Mouse (Mus musculus): ENCODE results near the gene Slc12a7. TPM values are rescaled to one million over a fixed set of nuclear protein-coding genes. Genes with fewer than 3 reads are reported as not detected.

Slc12a7 gene
- polyA plus RNA-seq, 1 experiment = 0.20 TPM

DNA sequence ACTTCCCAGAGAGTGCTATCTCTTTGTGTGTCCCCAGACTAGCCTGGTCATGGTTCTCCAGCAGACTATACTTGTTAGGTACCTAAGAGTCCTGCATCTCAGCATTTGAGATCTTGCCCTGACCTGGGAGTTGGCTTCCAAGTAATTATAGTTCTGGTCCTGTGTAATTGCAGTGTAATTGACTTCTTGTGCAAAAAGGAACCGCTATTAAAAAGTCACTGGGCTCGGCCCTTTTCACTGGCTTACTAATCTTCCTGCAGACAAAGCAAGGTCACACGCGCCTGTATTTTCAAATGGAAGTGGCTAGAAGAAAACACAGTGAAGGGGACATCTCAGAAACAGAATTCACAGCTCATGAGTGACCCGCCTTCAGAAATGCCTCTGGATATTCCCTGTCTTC, 21.1 kb upstream of the Slc12a7 start:
- no peaks in the 10 kb centered on the region for H3K9me3 ChIP-seq (ENCODE audit: control insufficient read depth, low read length)
- TF ChIP-seq TAL1 (IDR thresholded peaks at IDR 0.05; ENCODE audit: low read length) (no peak), GATA1 (IDR thresholded peaks at IDR 0.05; ENCODE audit: low read length) (no peak)
- H3K4me3 ChIP-seq (replicated peaks) = no peak overlapping the region
- H3K4me1 ChIP-seq (ENCODE audit: control insufficient read depth) = no peaks in the 10 kb centered on the region
- H3K36me3 ChIP-seq (ENCODE audit: control insufficient read depth) = no peaks in the 10 kb centered on the region
- no peaks in the 10 kb centered on the region for H3K27me3 ChIP-seq (ENCODE audit: control insufficient read depth)

DNA sequence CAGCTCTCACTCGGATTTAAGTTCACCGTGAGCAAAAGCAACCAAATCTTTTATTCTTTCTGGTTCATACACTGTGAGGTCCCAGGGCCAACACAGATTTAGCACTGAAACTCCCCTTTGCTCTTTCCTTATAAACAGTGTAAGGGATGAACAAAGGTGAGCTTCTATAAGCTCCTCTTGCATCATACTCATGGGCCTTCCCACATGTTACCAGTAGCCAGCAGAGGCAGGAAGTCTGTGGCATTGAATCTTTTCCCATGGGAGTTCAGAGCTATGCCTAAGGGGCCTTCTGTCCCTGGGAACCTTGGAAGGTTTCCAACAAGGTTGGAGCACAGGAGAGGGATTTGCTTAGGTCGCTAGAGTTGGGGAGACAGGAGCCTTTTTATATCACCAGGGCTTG, 20.7 kb upstream of the Slc12a7 start:
- H3K27me3 ChIP-seq (ENCODE audit: control insufficient read depth) = no peaks in the 10 kb centered on the region
- no peaks in the 10 kb centered on the region for H3K36me3 ChIP-seq (ENCODE audit: control insufficient read depth)
- H3K4me1 ChIP-seq (ENCODE audit: control insufficient read depth) = no peaks in the 10 kb centered on the region
- TF ChIP-seq GATA1 (IDR thresholded peaks at IDR 0.05; ENCODE audit: low read length) = no peak
- no peak for TF ChIP-seq TAL1 (IDR thresholded peaks at IDR 0.05; ENCODE audit: low read length)
- H3K9me3 ChIP-seq (ENCODE audit: control insufficient read depth, low read length) = no peaks in the 10 kb centered on the region
- H3K4me3 ChIP-seq (replicated peaks) = no peak overlapping the region

DNA sequence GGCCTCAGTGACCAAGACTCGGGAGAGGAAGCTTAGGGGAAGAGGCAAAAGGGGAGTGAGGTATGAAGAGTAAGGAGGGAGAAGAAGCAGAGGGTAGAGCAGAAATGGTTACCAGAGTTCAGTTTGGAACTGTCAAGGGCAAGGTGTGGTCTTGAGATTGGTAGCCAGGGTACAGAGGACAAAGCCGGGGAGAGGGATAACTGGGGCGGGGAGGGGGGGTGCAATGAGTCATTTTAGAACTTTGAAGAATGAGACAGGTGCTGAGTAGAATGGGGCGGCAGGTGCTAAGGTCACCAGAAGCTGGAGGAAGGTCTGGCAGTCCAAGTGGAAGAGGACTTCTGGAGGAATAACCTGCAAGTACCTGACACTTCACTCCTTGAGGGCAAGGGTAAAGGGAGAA, 19.7 kb upstream of the Slc12a7 start:
- Histone ChIP-seq H3K9me3 (ENCODE audit: control insufficient read depth, low read length) (no peaks in the 10 kb centered on the region), H3K4me1 (ENCODE audit: control insufficient read depth) (no peaks in the 10 kb centered on the region), H3K36me3 (ENCODE audit: control insufficient read depth) (no peaks in the 10 kb centered on the region), H3K27me3 (ENCODE audit: control insufficient read depth) (no peaks in the 10 kb centered on the region), H3K4me3 (replicated peaks) (no peak overlapping the region)
- TF ChIP-seq TAL1 (IDR thresholded peaks at IDR 0.05; ENCODE audit: low read length) (no peak), GATA1 (IDR thresholded peaks at IDR 0.05; ENCODE audit: low read length) (no peak)

DNA sequence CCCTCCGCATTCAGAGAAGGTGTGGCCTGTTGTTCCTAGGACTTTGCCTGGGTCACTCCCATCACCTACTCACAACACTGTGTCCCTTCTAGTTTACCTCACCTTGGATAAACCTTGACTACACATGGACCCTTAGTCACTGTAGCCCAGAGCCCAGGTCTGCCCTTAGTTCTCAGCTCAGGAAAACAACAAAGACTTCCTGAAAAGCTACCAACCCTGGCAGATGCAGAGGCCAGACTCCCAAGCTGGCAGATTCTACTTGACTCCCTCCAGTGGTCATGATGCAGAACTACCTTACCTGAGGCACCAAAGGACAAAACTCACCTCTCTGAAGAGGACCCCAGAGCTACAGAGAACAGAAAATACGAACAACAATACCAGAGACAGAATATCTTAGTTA, 18.9 kb upstream of the Slc12a7 start:
- H3K4me1 ChIP-seq (ENCODE audit: control insufficient read depth) = no peaks in the 10 kb centered on the region
- no peaks in the 10 kb centered on the region for H3K9me3 ChIP-seq (ENCODE audit: control insufficient read depth, low read length)
- no peaks in the 10 kb centered on the region for H3K36me3 ChIP-seq (ENCODE audit: control insufficient read depth)
- TF ChIP-seq GATA1 (IDR thresholded peaks at IDR 0.05; ENCODE audit: low read length) (no peak), TAL1 (IDR thresholded peaks at IDR 0.05; ENCODE audit: low read length) (no peak)
- no peak overlapping the region for H3K4me3 ChIP-seq (replicated peaks)
- H3K27me3 ChIP-seq (ENCODE audit: control insufficient read depth) = no peaks in the 10 kb centered on the region

DNA sequence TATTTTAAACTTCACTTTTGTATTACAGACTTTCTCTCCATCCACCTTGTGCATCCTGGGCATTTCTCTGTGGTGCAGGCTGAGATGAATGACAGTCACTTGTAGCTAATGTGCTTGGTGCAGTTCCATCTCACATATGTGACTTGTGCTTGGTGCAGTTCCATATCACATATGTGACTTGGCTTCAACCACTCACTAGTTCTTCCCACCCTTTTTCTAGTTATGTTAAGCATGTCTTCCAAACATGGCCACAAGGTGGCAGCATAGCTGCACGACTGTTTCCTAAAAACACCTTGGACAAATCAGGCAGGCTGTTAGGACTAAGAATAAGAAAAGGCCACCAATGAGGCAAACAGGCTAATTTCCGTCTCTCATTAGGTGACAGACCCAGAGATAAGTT, 14.7 kb upstream of the Slc12a7 start:
- Histone ChIP-seq H3K36me3 (ENCODE audit: control insufficient read depth) (no peaks in the 10 kb centered on the region), H3K4me1 (ENCODE audit: control insufficient read depth) (no peaks in the 10 kb centered on the region), H3K4me3 (replicated peaks) (no peak overlapping the region), H3K9me3 (ENCODE audit: control insufficient read depth, low read length) (no peaks in the 10 kb centered on the region), H3K27me3 (ENCODE audit: control insufficient read depth) (no peaks in the 10 kb centered on the region)
- TF ChIP-seq TAL1 (IDR thresholded peaks at IDR 0.05; ENCODE audit: low read length) (no peak), GATA1 (IDR thresholded peaks at IDR 0.05; ENCODE audit: low read length) (no peak)

DNA sequence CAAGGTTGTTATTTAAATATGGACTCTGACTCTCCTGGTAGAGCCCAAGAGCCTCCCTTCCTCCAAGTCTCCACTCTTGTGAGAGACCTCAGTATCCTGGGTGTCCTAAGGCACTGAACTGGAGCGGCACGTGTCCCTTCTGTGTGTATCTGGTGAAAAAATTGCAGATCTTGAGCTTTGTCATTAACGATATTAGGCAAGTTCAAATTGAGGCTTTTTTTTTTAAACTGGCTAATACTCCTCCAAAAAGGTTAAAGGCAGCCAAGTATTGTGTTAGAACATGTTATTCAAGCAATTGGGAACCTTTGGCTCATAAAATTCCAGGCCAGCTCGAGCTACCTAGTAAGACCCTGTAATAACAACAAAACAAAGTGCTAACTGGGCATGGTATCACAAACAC, 12.7 kb upstream of the Slc12a7 start:
- TF ChIP-seq TAL1 (IDR thresholded peaks at IDR 0.05; ENCODE audit: low read length) (no peak), GATA1 (IDR thresholded peaks at IDR 0.05; ENCODE audit: low read length) (no peak)
- Histone ChIP-seq H3K36me3 (ENCODE audit: control insufficient read depth) (no peaks in the 10 kb centered on the region), H3K4me1 (ENCODE audit: control insufficient read depth) (no peaks in the 10 kb centered on the region), H3K9me3 (ENCODE audit: control insufficient read depth, low read length) (no peaks in the 10 kb centered on the region), H3K27me3 (ENCODE audit: control insufficient read depth) (no peaks in the 10 kb centered on the region), H3K4me3 (replicated peaks) (no peak overlapping the region)

DNA sequence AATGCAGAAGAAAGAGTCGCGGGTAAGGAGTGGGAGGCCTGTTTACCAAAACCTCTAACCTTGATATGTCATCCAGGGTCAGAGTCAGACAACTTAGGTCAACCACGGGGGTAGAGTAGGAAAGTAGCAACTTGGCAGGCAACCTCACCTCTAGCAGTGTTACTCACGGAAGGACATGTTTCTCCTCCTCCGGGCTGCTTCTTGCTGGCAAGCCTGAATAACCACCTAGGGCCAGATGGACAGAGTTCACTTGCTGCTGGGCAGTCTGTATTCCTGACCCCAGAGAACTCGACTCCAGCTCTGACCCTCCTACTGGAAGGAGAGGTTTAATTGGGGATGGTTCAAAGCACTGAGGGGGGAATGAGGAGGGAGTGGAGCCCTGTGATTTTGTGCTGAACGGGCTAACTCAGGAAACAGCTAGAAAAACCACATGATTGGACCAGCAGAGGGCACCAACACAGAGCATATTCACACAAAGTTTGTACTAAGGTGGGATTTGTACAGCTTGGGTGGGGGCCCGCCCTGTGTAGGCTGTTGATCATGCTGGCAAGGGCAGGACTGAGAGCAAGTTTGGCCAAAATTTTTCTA, 9.7 kb upstream of the Slc12a7 start:
- H3K4me3 ChIP-seq (replicated peaks) = no peak overlapping the region
- no peaks in the 10 kb centered on the region; the same call in 1 of the 2 replicates for H3K27me3 ChIP-seq (ENCODE audit: control insufficient read depth)
- H3K36me3 ChIP-seq (ENCODE audit: control insufficient read depth) = no peaks in the 10 kb centered on the region
- no peaks in the 10 kb centered on the region for H3K9me3 ChIP-seq (ENCODE audit: control insufficient read depth, low read length)
- no peak for TF ChIP-seq TAL1 (IDR thresholded peaks at IDR 0.05; ENCODE audit: low read length)
- TF ChIP-seq GATA1 (IDR thresholded peaks at IDR 0.05; ENCODE audit: low read length) = no peak
- no peaks in the 10 kb centered on the region for H3K4me1 ChIP-seq (ENCODE audit: control insufficient read depth)

DNA sequence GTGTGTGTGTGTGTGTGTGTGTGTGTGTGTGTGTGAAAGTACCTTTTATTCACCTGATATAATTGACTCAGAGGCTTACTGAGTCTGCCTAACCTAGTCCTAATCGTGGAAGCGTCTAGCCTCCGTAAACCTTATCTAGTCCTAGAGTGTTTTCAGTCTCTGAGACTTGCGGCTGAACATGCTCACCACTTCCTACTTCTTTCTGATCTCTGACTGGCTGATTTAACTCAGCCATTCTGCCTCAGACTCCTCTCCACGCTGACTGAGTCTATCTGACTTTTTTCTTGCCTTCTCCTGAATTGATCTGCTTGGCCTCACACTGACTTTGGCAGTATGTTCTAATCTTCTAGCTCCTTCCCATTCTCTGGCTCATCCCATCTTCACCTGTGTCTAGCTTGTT, 7.6 kb upstream of the Slc12a7 start:
- no peaks in the 10 kb centered on the region for H3K4me1 ChIP-seq (ENCODE audit: control insufficient read depth)
- no peaks in the 10 kb centered on the region; the same call in 1 of the 2 replicates for H3K27me3 ChIP-seq (ENCODE audit: control insufficient read depth)
- TF ChIP-seq TAL1 (IDR thresholded peaks at IDR 0.05; ENCODE audit: low read length) = no peak
- no peak for TF ChIP-seq GATA1 (IDR thresholded peaks at IDR 0.05; ENCODE audit: low read length)
- H3K36me3 ChIP-seq (ENCODE audit: control insufficient read depth) = no peaks in the 10 kb centered on the region
- H3K9me3 ChIP-seq (ENCODE audit: control insufficient read depth, low read length) = no peaks in the 10 kb centered on the region
- no peak overlapping the region for H3K4me3 ChIP-seq (replicated peaks)

DNA sequence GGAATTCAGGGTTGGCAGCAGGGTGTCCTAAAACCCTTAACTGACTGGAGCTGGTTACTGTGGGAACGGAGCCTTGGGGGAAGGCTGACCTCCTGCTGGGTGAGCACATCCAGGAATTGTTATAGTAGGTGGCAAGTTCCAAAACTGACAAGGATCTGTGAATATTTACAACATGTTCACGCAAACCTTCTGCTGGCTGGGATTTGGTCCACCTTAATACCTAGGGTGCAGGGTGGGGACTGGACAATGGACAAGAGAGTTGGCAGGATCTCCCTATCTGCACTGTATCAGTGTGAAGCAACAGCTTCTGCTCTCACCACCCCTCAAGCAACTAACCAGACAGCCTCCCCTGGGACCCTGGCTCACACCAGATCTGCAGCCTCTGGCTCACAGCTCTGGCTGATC, 5.3 kb upstream of the Slc12a7 start:
- Histone ChIP-seq H3K36me3 (ENCODE audit: control insufficient read depth) (no peaks in the 10 kb centered on the region), H3K4me1 (ENCODE audit: control insufficient read depth) (no peaks in the 10 kb centered on the region), H3K27me3 (ENCODE audit: control insufficient read depth) (peaks cover 11% of the 10 kb centered on the region), H3K9me3 (ENCODE audit: control insufficient read depth, low read length) (no peaks in the 10 kb centered on the region), H3K4me3 (replicated peaks) (no peak overlapping the region)
- TF ChIP-seq TAL1 (IDR thresholded peaks at IDR 0.05; ENCODE audit: low read length) = no peak
- TF ChIP-seq GATA1 (IDR thresholded peaks at IDR 0.05; ENCODE audit: low read length) = no peak

DNA sequence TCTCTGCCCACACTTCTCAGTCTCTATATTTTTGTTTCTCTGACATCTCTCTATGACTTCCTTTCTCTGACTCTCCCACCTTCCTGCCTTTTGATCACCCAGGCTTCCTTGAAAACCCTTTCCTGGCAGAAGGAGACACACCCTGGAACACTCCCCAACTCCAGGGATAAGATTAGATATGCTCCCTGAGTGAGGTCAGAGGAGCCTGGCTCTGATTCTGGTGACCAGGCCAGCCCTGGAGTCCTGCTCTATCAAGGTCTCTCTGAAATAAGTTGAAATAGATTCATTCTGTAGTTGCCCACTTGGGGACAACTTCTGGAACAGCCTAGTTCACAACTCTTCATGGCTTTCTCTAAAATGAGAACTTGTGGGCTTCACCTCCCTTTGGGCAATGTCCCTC, 4.3 kb upstream of the Slc12a7 start:
- no peak for TF ChIP-seq GATA1 (IDR thresholded peaks at IDR 0.05; ENCODE audit: low read length)
- TF ChIP-seq TAL1 (IDR thresholded peaks at IDR 0.05; ENCODE audit: low read length) = no peak
- Histone ChIP-seq H3K27me3 (ENCODE audit: control insufficient read depth) (peaks cover 20% of the 10 kb centered on the region), H3K4me1 (ENCODE audit: control insufficient read depth) (no peaks in the 10 kb centered on the region), H3K4me3 (replicated peaks) (no peak overlapping the region), H3K9me3 (ENCODE audit: control insufficient read depth, low read length) (no peaks in the 10 kb centered on the region), H3K36me3 (ENCODE audit: control insufficient read depth) (no peaks in the 10 kb centered on the region)

All from erythroblast, embryonic 14.5 days (primary cell).